Mouse (Mus musculus): ENCODE data around the gene Lrrc39.

- TF ChIP-seq POLR2A (IDR thresholded peaks at IDR 0.05; ENCODE audit: borderline replicate concordance, extremely low read depth, low read depth, low read length) (no peak), CTCF (IDR thresholded peaks at IDR 0.05; ENCODE audit: insufficient read depth, low read length) (peak; percentile 45; the same call in 1 of the 2 replicates)
These were observed 14.5 kb downstream of the Lrrc39 start for GRCm38 (mm10) chr3:116577286-116577685.

All from lung, adult 2 months (tissue).